Mouse (Mus musculus) thymus, adult 2 months (tissue): ENCODE results near the gene Casp9.

Experiments used
- CTCF ChIP-seq: fragments of 200-500 bp; IDR thresholded peaks from 2 replicates; pipeline ENCODE4 v1.5.1; 2012; ENCODE audit warnings: mild to moderate bottlenecking, control low read depth, low read length, moderate library complexity, borderline replicate concordance; ENCODE audit not compliant: control insufficient read depth, poor library complexity, insufficient read depth; ENCODE audit errors: extremely low read depth
- POLR2A ChIP-seq: fragments of 200-500 bp; IDR thresholded peaks from 2 replicates; pipeline ENCODE4 v1.6.1; 2012; ENCODE audit warnings: mild to moderate bottlenecking, low read length, control low read depth, moderate library complexity; ENCODE audit not compliant: control insufficient read depth, poor library complexity, insufficient read depth; ENCODE audit errors: extremely low read depth

DNA sequence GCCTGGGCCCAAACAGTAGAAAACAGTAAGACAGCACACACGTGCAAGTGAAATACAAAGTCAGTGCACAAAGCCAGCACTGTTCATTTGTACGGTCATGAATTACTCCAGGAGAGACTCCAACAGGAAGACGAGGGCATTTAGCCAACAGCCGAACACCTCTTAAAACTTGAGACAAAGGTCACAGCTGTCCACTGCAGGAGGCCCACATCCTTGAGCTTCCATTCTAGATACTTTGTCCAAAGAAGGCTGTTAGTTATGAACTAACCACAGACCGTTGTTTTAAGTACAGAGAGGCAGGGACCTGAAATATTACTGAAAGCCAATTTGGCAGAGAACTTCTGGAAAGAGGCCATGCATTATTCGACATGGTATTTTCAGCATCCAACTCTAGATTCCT is 6.4 kb upstream of the Casp9 start:
- no peak for TF ChIP-seq CTCF
- no peak for TF ChIP-seq POLR2A
